Mouse (Mus musculus): ENCODE results near the gene Sec24d. TPM values are rescaled to one million over a fixed set of nuclear protein-coding genes. Genes with fewer than 3 reads are reported as not detected.

Gene Sec24d
- 10.8 and 10.9 TPM in 2 replicates for polyA plus RNA-seq (2015; fragmentation: Nextera tagmentation; extraction: Ambion mirVana)

DNA sequence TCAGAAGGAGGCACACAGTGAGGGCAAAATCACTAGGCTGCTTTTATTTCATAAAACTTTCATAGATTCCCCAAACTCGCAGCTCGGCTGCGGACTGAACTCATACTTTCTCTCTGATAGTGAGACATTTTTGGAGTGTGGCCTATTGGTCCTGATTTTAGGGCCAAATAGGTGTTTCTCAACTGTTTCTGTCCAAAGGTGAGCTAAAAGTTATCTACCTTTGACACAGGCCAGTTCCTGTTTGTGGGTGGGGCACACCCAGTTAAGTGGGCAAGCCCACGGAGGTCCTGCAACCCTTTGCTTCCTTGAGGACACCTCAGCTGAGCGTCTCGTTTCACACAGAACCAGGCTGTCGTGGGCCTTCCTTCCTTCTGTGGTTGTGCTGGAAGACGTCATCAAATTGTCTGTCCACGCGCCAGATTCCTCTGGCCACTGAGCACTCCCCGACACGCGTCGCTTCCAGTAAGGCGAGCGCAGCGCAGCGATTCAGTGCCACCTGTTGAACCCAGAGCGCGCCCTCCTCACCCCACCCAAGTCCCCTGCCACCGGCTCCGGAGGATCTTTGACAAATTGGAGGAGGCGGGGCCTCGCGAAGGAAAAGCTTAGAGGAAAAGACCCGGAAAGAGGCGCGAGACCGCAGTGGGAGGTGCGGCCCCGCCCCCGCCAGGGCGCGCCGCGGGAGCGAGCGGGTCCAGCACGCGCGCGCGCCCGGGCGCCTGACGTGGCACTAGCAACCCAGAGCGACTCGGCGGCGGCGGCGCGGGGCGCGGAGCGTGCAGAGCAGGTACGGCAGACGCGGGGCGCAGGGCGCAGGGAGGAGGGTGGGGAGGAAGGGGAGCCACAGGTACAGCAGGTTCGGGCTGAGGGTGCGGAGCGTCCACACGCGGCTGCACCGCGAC, at the start of gene Sec24d:
Gene Sec24d, plus strand, starts transcription at position 703 of the 899 bp plus-strand sequence.
- Histone ChIP-seq H3K4me1 (peaks cover 9% of the 10 kb centered on the region; the same call in 1 of the 2 replicates), H3K9me3 (replicated peaks) (no peaks in the 10 kb centered on the region), H3K27ac (no peak within 1 kb of the TSS), H3K4me3 (peak within 1 kb of the TSS; percentile 59), H3K4me2 (peak within 1 kb of the TSS; percentile 93), H3K9ac (peak within 1 kb of the TSS; percentile 67), H3K27me3 (peaks cover 10% of the 10 kb centered on the region; the same call in 1 of the 2 replicates), H3K36me3 (ENCODE audit: poor library complexity, severe bottlenecking) (no peaks in the 10 kb centered on the region)
- 3% methylated on average over 67 of the region's 68 CpGs for WGBS
- peak; percentile 95 for ATAC-seq

DNA sequence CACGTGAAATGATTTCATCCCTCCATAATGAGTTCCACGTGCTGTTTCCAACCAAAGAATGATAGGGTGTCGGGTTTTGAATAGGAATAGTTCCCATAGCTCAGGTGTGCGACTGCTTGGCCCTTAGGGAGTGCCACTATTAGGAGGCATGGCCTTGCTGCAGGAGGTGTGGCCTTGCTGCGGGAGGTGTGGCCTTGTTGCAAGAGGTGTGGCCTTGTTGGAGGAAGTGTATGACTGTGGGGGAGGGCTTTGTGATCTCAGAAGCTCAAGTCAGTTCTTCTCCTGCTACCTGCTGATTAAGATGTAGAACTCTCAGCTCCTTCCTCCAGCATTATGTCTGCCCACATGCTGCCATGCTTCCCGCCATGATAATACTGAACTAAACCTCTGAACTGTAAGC, 48.6 kb upstream of the Sec24d start:
- no peak overlapping the region for H3K9ac ChIP-seq
- no peak for ATAC-seq
- H3K36me3 ChIP-seq (ENCODE audit: poor library complexity, severe bottlenecking) = no peaks in the 10 kb centered on the region
- no peaks in the 10 kb centered on the region for H3K9me3 ChIP-seq (replicated peaks)
- no peak overlapping the region for H3K4me3 ChIP-seq
- no peak overlapping the region for H3K27ac ChIP-seq
- no peaks in the 10 kb centered on the region for H3K27me3 ChIP-seq
- H3K4me2 ChIP-seq = no peak overlapping the region
- 67% methylated on average over 6 of the region's 6 CpGs for WGBS
- no peaks in the 10 kb centered on the region for H3K4me1 ChIP-seq

DNA sequence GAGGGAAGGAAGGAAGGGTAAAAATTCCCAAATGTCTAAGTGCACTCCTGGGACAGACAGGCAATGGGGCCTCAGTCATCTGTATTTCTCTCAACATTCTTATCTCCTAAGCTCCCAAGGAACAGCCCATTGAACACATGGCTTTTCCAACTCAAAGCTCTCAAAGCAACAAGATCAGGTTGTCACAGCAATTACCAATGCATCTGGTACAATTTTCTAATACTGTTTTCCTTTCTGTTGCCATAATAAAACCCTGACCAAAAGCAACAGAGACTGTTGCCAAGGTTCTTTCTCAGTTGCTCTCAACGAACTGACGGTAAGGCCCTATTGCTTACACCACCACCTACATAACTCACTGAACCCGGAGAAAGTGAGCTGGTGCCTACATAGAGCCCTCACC, 40.0 kb upstream of the Sec24d start:
- Histone ChIP-seq H3K36me3 (ENCODE audit: poor library complexity, severe bottlenecking) (no peaks in the 10 kb centered on the region), H3K27me3 (no peaks in the 10 kb centered on the region), H3K4me3 (no peak overlapping the region), H3K4me2 (no peak overlapping the region), H3K9me3 (replicated peaks) (no peaks in the 10 kb centered on the region), H3K27ac (no peak overlapping the region), H3K9ac (no peak overlapping the region), H3K4me1 (no peaks in the 10 kb centered on the region)
- ATAC-seq = no peak
- 96% methylated on average over 3 of the region's 3 CpGs for WGBS

DNA sequence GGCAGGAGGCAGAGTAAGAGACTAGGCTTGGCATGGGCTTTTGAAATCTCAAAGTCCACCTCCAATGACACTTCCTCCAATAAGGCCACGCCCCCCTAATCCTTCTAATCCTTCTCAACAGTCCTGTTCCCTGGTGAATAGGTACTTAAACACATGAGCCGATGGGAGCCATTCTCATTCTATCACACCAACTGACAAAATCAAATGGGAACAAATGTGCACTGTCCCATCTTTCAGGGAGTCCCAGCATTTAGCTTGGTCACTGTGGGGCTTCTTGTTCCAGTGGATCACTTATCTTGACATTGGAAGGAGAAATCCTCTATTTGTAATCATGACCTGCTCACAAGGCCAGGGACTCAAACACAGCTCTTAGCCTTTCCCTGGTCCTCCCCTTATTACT, 35.6 kb upstream of the Sec24d start:
- H3K9ac ChIP-seq = no peak overlapping the region
- H3K4me2 ChIP-seq = no peak overlapping the region
- H3K27me3 ChIP-seq = no peaks in the 10 kb centered on the region
- no peak for ATAC-seq
- H3K9me3 ChIP-seq (replicated peaks) = no peaks in the 10 kb centered on the region
- H3K4me1 ChIP-seq = peaks cover 14% of the 10 kb centered on the region; the same call in 1 of the 2 replicates
- no peaks in the 10 kb centered on the region for H3K36me3 ChIP-seq (ENCODE audit: poor library complexity, severe bottlenecking)
- WGBS = 81% methylated on average over 2 of the region's 2 CpGs
- no peak overlapping the region for H3K4me3 ChIP-seq
- no peak overlapping the region for H3K27ac ChIP-seq

DNA sequence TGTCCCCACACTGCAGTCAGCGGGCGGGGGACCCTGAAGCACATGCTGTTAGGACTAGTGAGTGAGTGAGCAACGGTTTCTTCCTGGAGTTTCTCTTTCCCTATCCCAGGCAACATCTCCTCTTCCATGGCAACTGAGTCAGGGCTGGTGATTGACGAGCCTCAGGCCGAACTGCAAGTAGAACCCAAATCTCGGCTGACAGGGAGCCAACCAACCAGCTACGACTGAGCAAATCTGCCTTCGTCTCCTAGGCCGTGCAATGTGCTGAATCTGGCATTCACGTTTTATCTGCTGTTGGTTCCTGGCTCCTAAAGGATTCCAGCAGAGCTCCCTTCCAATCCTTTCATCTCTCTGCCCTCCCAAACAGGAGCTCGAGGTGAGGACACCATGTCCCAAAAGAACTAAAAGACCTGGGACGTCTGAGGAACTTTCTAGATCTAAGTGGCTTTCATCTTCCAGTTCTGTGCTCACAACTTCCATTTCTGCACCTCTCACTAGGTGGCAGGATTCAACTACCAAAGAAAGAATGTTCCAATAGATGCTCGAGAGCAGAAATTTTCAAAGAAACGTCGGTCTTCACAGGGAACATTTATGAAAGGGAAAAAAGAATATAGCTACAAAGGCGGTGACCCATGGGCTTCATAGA, 32.9 kb upstream of the Sec24d start:
- H3K27ac ChIP-seq = no peak overlapping the region
- peak; percentile 19; the same call in 1 of the 2 replicates for ATAC-seq
- no peak overlapping the region for H3K4me2 ChIP-seq
- H3K36me3 ChIP-seq (ENCODE audit: poor library complexity, severe bottlenecking) = no peaks in the 10 kb centered on the region
- 48% methylated on average over 16 of the region's 16 CpGs for WGBS
- peaks cover 20% of the 10 kb centered on the region for H3K4me1 ChIP-seq
- peaks cover 2% of the 10 kb centered on the region; the same call in 1 of the 2 replicates for H3K27me3 ChIP-seq
- no peaks in the 10 kb centered on the region for H3K9me3 ChIP-seq (replicated peaks)
- H3K9ac ChIP-seq = no peak overlapping the region
- no peak overlapping the region for H3K4me3 ChIP-seq

DNA sequence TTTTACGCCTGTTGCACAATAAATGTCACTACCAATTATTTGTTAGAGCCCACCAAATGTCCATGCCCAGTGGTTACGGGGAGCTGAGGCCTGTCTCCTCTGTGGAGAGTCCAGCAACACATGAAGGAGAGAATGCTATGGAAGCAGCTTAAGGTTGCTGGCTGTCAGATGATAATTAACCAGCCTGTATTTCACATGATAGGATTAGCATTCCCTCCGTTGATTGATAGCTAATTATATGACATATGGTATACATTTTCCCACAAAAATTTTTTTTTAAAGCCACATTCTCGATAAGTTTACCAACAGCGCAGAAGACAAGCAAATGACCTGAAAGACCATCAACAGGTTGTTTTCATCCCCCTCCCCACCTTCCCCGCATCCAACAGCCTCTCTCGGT, 31.8 kb upstream of the Sec24d start:
- H3K9me3 ChIP-seq (replicated peaks) = no peaks in the 10 kb centered on the region
- peak overlapping the region; percentile 41 for H3K4me3 ChIP-seq
- peak; percentile 22; the same call in 1 of the 2 replicates for ATAC-seq
- H3K27me3 ChIP-seq = peaks cover 2% of the 10 kb centered on the region; the same call in 1 of the 2 replicates
- no peaks in the 10 kb centered on the region for H3K36me3 ChIP-seq (ENCODE audit: poor library complexity, severe bottlenecking)
- H3K4me1 ChIP-seq = peaks cover 20% of the 10 kb centered on the region
- peak overlapping the region; percentile 55; the same call in 1 of the 2 replicates for H3K9ac ChIP-seq
- peak overlapping the region; percentile 72 for H3K4me2 ChIP-seq
- 18% methylated on average over 7 of the region's 7 CpGs for WGBS
- H3K27ac ChIP-seq = no peak overlapping the region

DNA sequence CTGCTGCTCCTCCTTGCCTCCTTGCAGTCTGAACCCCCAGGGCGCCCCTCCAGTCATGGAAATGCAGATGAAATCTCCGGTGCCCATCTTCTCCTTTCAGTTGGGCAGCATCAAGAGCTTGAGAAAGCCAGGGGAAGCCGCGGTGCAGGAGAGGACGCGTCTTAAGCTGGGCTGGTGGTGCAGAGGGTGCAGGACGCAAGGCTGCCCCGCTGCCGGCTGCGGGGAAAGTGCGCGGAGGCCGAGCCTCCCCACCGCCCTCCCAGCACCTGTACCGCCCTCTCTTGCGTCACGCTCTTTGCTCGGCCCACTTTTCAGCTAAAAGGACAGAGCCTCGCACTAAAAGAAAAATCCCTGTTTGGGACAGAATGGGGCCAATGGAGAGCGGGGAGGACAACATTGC, 31.3 kb upstream of the Sec24d start, which contains the start of gene Synpo2:
Gene Synpo2, minus strand, starts transcription at position 229 of the 400 bp plus-strand sequence.
- Histone ChIP-seq H3K27ac (no peak within 1 kb of the TSS), H3K9me3 (replicated peaks) (no peaks in the 10 kb centered on the region), H3K4me2 (peak within 1 kb of the TSS; percentile 72), H3K36me3 (ENCODE audit: poor library complexity, severe bottlenecking) (no peaks in the 10 kb centered on the region), H3K9ac (peak within 1 kb of the TSS; percentile 55), H3K27me3 (peaks cover 2% of the 10 kb centered on the region; the same call in 1 of the 2 replicates), H3K4me1 (peaks cover 20% of the 10 kb centered on the region), H3K4me3 (peak within 1 kb of the TSS; percentile 41)
- 1% methylated on average over 20 of the region's 20 CpGs for WGBS
- ATAC-seq = peak; percentile 91

DNA sequence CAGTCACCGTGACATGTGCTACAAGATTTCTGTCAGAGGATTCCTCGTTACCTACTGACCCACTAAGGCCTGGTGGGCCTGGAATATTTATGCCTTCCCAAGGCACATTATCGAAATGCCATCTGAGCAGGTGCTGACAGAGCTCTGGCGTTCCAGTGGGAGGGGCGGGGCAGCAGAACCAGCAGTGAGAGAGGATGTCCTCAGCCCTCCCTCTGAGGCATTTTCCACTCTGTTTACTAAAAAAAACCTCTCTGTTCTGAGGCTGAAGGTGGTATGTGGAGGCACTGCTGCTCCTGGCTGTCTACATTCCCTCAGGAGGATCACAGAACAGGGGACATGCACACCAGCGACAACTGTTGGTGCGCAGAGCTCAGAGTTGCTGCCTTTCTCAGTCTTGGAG, 30.2 kb upstream of the Sec24d start:
- H3K9me3 ChIP-seq (replicated peaks) = no peaks in the 10 kb centered on the region
- H3K27ac ChIP-seq = no peak overlapping the region
- H3K9ac ChIP-seq = no peak overlapping the region
- ATAC-seq = no peak
- H3K4me3 ChIP-seq = no peak overlapping the region
- no peaks in the 10 kb centered on the region for H3K36me3 ChIP-seq (ENCODE audit: poor library complexity, severe bottlenecking)
- H3K4me2 ChIP-seq = no peak overlapping the region
- H3K27me3 ChIP-seq = peaks cover 2% of the 10 kb centered on the region; the same call in 1 of the 2 replicates
- 32% methylated on average over 7 of the region's 7 CpGs for WGBS
- peaks cover 20% of the 10 kb centered on the region for H3K4me1 ChIP-seq

DNA sequence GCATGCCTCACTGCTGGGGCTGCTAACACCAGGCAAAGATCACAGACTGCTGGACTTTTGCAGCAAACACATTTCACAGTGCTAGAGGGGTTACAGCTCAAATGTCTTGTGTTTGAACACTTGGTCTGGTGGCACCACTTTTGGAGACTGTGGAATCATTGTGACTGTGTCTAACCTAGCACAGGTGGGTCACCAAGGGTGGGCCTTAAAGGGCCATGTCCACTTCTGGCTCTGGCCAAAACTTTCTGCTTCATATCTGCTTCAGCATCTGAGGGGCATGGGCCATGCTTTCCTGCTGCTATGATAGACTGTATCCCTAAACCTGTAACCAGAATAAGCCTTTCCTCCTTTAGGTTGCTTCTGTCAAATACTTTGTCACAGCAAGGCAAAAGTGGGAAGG, 29.8 kb upstream of the Sec24d start:
- Histone ChIP-seq H3K36me3 (ENCODE audit: poor library complexity, severe bottlenecking) (no peaks in the 10 kb centered on the region), H3K4me1 (peaks cover 20% of the 10 kb centered on the region), H3K27ac (no peak overlapping the region)

DNA sequence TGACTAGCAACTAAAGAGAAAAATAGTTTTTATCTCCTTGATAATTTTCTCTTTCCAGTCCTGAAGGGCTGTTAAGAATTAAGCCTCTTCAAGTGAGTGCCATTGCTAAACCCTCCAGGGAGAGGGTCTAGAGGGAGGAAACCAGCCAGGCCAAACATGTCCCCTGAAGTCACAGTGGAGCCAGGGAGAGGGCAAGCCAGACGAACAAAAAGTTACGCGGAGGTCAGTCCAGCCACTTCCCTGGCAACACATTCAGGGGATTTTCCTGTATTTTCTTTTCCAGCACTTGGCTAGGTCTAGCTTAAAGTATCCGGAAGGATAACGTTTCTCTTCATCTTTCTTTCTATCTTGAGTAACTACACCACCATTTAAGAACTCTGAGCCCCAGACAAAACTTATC, 22.9 kb upstream of the Sec24d start:
- Histone ChIP-seq H3K27me3 (no peaks in the 10 kb centered on the region), H3K9me3 (replicated peaks) (no peaks in the 10 kb centered on the region), H3K36me3 (ENCODE audit: poor library complexity, severe bottlenecking) (no peaks in the 10 kb centered on the region), H3K4me1 (no peaks in the 10 kb centered on the region), H3K4me2 (no peak overlapping the region), H3K27ac (no peak overlapping the region), H3K4me3 (no peak overlapping the region), H3K9ac (no peak overlapping the region)
- WGBS = 78% methylated on average over 5 of the region's 5 CpGs
- ATAC-seq = no peak

More for the DNA sequence above, 29.8 kb upstream of the Sec24d start:
- no peak overlapping the region for H3K4me3 ChIP-seq
- no peak for ATAC-seq
- H3K27me3 ChIP-seq = peaks cover 2% of the 10 kb centered on the region; the same call in 1 of the 2 replicates
- H3K9me3 ChIP-seq (replicated peaks) = no peaks in the 10 kb centered on the region
- no peak overlapping the region for H3K4me2 ChIP-seq
- no peak overlapping the region for H3K9ac ChIP-seq

DNA sequence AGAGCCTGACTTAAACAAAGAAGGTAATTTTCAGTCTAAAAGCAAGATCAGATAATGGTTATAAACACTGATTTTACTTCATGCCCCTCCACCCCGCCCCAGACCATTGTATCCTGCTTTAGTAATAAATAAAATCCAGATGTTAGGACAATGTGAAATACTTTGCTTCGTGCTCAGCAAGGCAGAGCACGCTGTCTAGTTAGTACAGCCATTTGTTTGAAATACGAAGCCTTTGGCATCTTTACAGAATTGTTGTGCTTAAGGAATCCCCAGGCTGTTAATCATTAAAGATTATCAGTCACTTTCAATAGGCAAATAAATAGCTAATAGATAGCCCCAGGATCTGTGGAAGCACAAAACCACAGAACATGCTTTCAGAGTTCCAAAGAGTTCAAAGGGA, 21.6 kb upstream of the Sec24d start:
- H3K9me3 ChIP-seq (replicated peaks) = no peaks in the 10 kb centered on the region
- no peaks in the 10 kb centered on the region for H3K36me3 ChIP-seq (ENCODE audit: poor library complexity, severe bottlenecking)
- ATAC-seq = no peak
- no peak overlapping the region for H3K9ac ChIP-seq
- H3K4me3 ChIP-seq = no peak overlapping the region
- H3K27me3 ChIP-seq = no peaks in the 10 kb centered on the region
- no peak overlapping the region for H3K4me2 ChIP-seq
- 75% methylated on average over 4 of the region's 4 CpGs for WGBS
- no peaks in the 10 kb centered on the region for H3K4me1 ChIP-seq
- no peak overlapping the region for H3K27ac ChIP-seq

Data from forebrain, embryonic 13.5 days (tissue).